Mouse (Mus musculus): Measurements from ENCODE around the gene 1700011L22Rik.

1700011L22Rik gene

DNA sequence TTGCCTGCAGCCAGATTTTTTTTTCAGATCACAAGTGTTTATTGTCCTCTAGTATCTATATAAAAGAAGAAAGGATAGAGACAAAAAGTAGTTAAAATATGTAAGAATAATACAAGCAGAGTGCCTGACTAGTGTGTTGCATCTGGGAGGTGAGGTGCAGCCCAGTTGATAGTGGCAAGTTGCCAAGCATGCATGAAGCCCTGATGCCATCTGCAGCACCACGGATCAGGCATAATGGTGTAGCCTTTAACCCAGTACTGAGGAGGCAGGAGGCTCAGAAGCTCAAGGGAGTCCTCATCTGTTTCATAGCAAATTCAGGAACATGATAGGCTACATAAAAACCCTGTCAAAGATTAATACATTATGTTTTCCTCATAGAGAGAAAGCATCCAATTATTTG, 84.0 kb downstream of the 1700011L22Rik start:
- peak in 1 of 2 experiments; percentile 19 for DNase-seq

DNA sequence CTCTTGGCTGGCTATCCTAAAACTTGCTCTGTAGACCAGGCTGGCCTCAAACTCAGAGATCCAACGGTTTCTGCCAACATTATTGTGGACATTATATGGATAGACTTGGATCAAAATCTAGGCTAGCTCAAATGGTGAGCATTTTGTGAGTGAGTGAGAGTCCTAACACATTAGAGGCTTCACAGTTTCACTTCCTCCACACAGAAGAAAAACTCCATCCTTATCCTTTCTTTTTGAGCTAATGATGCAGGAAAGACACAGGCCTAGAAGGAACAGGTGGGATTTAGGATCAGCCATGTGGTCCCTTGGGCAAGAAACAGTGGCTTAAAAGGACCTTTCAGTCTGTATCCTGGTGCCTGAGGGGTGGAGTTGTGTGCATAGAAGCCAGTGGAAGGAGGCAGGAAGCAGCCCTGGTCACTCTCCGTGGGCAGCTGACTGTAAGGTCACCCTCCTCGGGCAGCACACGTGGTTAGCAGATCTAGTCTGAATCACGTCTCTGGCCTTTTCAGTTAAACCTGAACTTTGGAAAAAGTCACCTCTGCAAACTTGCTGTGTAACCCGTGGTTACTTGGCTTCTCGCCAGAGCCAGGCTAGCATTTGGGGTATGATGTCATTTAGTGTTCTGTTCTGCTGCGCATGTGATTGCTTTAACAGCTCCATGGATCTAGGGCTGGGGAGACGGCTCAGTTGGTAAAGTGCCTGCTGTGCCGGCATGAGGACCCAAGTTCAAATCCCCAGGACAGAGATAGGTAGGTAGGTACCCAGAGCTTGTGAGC, 85.6 kb downstream of the 1700011L22Rik start:
- DNase-seq, result peak; percentile 46 to 49

DNA sequence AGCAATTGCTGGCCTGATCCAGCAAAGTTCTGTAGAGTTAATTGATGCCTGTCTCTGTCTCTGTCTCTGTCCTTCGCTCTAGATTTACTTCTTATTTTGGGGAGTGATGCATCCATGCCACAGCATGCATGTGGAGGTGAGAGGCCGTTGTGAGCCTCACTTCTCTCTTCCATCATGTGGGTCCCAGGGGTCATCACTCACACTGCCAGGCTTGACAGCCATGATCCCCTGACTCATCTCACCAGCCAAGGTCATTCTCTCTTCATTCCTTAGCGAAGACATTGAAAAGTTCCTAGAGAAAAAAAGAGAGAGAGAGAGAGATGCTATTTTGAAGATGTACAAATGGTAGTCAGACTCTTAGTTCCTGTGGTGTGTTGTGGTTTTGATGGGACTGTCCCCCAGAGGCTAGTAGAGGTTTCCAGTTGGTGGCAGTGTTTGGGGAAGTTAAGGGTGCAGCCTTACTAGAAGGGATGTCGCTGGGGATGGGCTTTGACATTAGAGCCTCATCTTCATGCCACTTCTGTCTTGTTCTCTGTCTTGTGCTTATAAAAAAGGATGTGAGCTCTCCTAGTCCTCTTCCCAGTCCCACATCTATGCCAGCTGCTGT, 87.1 kb downstream of the 1700011L22Rik start:
- no peak for DNase-seq
